Mouse (Mus musculus): Measurements from ENCODE around the gene Ssbp3. TPM values are rescaled to one million over a fixed set of nuclear protein-coding genes. Genes with fewer than 3 reads are reported as not detected.

Ssbp3 gene
- polyA plus RNA-seq, 1 experiment from 2014 or later = 171 TPM

DNA sequence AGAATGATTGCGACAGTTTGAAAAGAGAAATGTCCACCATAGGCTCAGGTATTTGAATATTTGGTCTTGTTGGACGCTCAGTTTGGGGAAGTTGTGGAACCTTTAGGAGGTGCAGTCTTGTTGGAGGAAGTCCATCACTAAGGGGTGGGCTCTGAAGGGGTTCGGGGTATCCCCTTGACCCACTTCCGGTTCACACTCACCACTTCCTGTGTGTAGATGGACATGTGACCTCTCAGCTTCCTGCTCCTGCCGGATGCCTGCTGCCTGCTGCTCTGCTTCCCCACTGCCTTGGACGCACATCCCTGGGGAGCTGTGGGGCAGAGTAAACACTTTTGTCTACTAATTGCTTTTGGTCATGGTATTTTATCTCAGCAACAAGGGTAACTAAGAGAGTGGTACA is 29.4 kb upstream of the Ssbp3 start:
- Histone ChIP-seq H3K27ac (no peak overlapping the region), H3K4me2 (replicated peaks) (no peak overlapping the region), H3K9me3 (peaks cover 4% of the 10 kb centered on the region; the same call in 1 of the 2 replicates), H3K4me3 (no peak overlapping the region), H3K9ac (no peak overlapping the region), H3K27me3 (no peaks in the 10 kb centered on the region), H3K36me3 (no peaks in the 10 kb centered on the region), H3K4me1 (no peaks in the 10 kb centered on the region)
- 86% methylated on average over 6 of the region's 6 CpGs for WGBS
- no peak for ATAC-seq (ENCODE audit: low FRiP score, low read depth)

DNA sequence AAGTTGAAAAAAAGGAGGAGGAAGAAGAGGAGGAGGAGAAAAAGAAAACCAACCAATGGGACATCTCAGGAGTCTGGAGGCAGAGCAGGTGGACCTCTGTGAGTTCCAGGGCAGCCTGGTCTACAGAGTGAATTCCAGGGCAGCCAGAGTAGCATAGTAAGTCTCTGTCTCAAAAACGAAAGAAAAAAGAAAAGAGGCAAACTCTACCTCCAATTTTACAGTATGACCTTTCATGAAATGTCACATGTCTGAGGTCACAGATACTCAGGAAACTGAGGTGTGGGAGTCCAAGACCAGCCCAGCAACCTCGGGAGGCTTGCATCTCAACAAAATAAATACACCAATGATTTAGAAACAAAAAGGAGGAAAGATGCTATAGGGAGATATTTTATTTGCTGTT is 27.4 kb upstream of the Ssbp3 start:
- H3K27ac ChIP-seq = no peak overlapping the region
- no peaks in the 10 kb centered on the region for H3K4me1 ChIP-seq
- ATAC-seq (ENCODE audit: low FRiP score, low read depth) = no peak
- H3K9ac ChIP-seq = no peak overlapping the region
- H3K27me3 ChIP-seq = no peaks in the 10 kb centered on the region
- H3K36me3 ChIP-seq = no peaks in the 10 kb centered on the region
- no peak overlapping the region for H3K4me3 ChIP-seq
- 67% methylated on average over 2 of the region's 2 CpGs for WGBS
- peaks cover 4% of the 10 kb centered on the region; the same call in 1 of the 2 replicates for H3K9me3 ChIP-seq
- no peak overlapping the region for H3K4me2 ChIP-seq (replicated peaks)

DNA sequence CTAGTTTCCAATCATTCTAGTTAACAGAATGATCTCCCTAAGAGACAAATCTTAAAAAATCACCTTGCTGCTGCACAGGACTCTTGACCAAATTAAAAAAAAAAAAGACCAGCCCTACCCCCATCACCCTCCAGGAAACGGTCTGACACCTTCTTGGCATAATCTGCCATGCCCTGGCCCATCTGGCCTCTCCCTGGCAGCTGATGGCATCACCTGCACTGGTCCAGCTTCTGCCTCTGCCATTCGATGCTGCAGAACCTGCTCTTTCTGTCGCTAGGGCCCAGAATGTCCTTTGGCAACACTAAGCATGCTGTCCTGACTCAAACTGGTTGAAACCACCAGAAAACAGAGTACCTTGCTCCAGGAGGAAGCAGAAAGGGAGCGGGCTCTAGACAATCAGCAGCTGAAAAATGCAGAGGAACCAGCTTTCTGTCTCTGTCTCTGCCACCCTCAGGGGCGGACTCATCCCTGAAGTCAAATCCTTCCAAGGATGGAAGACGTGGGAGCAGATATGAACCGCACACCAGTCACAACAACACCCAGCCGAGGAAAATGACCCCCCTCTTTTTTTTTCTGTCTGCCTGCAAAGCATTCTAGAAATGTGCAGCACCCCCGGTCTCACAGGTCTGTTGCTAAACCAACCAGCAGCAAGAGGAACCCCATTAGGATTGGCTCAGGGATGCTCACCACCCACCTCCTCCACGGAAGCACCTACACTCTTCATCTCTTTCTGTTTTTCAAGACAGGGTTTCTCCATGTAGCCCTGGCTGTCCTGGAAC is 24.0 kb upstream of the Ssbp3 start:
- no peaks in the 10 kb centered on the region for H3K4me1 ChIP-seq
- peaks cover 4% of the 10 kb centered on the region; the same call in 1 of the 2 replicates for H3K9me3 ChIP-seq
- H3K27ac ChIP-seq = peak overlapping the region; percentile 49; the same call in 1 of the 2 replicates
- WGBS = 72% methylated on average over 10 of the region's 10 CpGs
- H3K36me3 ChIP-seq = no peaks in the 10 kb centered on the region
- H3K4me2 ChIP-seq (replicated peaks) = no peak overlapping the region
- H3K4me3 ChIP-seq = no peak overlapping the region
- no peak overlapping the region for H3K9ac ChIP-seq
- no peaks in the 10 kb centered on the region for H3K27me3 ChIP-seq
- no peak for ATAC-seq (ENCODE audit: low FRiP score, low read depth)

DNA sequence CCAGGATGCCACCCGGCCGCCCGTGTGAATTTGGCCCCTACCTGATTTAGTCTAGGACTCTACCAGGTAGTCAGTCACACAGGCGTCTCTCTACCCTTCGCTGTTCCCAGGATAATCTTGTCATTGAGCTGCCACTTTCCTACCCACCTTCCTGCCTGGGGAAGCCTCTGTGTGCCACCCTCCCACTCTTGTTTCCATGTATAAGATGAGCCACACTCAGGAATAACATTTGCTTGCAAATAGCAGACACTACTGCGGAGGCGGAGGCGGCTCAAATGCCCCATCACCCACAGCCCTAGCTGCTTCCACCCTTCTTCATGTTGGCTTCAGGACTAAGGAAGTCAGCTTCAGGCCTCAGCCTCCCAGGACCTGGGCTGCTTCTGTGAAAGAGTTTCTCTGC is 14.4 kb upstream of the Ssbp3 start:
- no peak overlapping the region for H3K4me2 ChIP-seq (replicated peaks)
- H3K9ac ChIP-seq = no peak overlapping the region
- H3K27ac ChIP-seq = no peak overlapping the region
- H3K9me3 ChIP-seq = peaks cover 11% of the 10 kb centered on the region
- H3K27me3 ChIP-seq = no peaks in the 10 kb centered on the region
- WGBS = 83% methylated on average over 8 of the region's 8 CpGs
- ATAC-seq (ENCODE audit: low FRiP score, low read depth) = no peak
- H3K36me3 ChIP-seq = no peaks in the 10 kb centered on the region
- no peak overlapping the region for H3K4me3 ChIP-seq
- peaks cover 10% of the 10 kb centered on the region for H3K4me1 ChIP-seq

DNA sequence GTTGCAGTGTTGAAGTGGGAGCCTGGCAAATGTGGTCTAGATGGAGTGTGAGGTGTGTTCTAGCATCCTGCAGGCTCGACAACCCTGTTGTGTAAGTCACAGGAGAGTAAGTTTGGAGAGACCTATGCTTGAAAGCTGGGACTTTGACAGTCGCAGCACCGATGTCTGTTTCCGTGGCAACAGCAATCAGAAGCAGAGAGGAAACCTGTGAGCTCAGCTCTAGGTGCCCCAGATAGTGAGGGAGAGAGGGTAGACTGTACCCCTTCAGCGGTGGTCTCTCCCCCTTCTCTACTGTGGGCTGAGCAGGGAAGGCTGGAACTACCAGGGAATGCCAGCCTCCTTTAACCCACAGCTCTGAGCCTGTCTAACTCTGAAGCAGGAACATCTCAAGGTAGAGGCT is 11.6 kb upstream of the Ssbp3 start:
- Histone ChIP-seq H3K4me3 (no peak overlapping the region), H3K4me1 (peaks cover 11% of the 10 kb centered on the region), H3K27ac (no peak overlapping the region), H3K9me3 (0 out of 2 replicates have a peak, but pooled peaks cover under 1% of the 10 kb centered on the region), H3K27me3 (no peaks in the 10 kb centered on the region), H3K36me3 (no peaks in the 10 kb centered on the region), H3K4me2 (replicated peaks) (no peak overlapping the region), H3K9ac (no peak overlapping the region)
- ATAC-seq (ENCODE audit: low FRiP score, low read depth) = no peak
- WGBS = 54% methylated on average over 5 of the region's 5 CpGs

DNA sequence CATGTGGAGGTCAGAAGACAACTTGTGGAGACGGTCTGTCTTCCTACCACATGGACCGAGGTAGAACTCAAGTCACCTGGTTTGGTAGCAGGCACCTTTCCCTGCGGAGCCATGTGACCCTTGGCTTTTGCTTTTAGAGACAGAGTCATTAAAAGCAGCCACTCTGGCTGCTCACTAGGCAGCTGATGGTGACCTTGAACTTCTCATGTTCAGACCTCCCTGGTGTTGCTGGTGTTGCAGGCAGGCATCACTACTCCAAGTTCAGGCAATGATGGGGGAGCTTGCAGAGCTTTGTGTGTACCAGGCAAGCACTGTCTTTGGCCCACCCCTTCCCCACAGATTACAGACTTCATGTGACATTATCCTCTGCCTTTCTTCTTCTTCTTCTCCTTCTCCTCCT is 11.0 kb upstream of the Ssbp3 start:
- no peak overlapping the region for H3K4me3 ChIP-seq
- WGBS = 59% methylated on average over 3 of the region's 3 CpGs
- no peak overlapping the region for H3K27ac ChIP-seq

DNA sequence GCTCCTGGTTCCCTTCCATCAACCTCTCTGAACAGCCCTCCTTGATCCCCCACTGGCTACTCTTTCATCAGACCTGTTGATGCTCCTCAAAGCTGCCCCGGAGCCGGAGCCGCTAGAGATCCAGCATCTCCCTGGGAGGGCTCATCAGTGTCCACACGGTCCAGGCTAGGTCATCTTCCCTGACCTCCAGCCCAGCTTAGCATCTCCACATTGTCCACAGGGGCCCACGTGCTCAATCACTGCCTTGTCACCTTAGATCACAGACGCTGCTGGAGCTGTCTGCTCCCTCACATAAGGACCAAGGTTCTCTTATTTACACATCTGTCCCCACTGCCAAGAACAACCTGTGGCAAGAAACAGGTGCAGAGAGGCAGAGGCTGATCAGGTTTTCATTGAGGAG is 9.8 kb upstream of the Ssbp3 start:
- WGBS = 33% methylated on average over 6 of the region's 6 CpGs
- Histone ChIP-seq H3K36me3 (no peaks in the 10 kb centered on the region), H3K4me1 (peaks cover 19% of the 10 kb centered on the region), H3K4me2 (replicated peaks) (no peak overlapping the region), H3K27ac (no peak overlapping the region), H3K9me3 (no peaks in the 10 kb centered on the region), H3K4me3 (no peak overlapping the region), H3K9ac (no peak overlapping the region), H3K27me3 (no peaks in the 10 kb centered on the region)
- no peak for ATAC-seq (ENCODE audit: low FRiP score, low read depth)

More for the DNA sequence above, 11.0 kb upstream of the Ssbp3 start:
- no peaks in the 10 kb centered on the region for H3K27me3 ChIP-seq
- H3K4me2 ChIP-seq (replicated peaks) = no peak overlapping the region
- no peak for ATAC-seq (ENCODE audit: low FRiP score, low read depth)
- H3K9me3 ChIP-seq = no peaks in the 10 kb centered on the region
- peaks cover 11% of the 10 kb centered on the region for H3K4me1 ChIP-seq
- no peak overlapping the region for H3K9ac ChIP-seq
- H3K36me3 ChIP-seq = no peaks in the 10 kb centered on the region

DNA sequence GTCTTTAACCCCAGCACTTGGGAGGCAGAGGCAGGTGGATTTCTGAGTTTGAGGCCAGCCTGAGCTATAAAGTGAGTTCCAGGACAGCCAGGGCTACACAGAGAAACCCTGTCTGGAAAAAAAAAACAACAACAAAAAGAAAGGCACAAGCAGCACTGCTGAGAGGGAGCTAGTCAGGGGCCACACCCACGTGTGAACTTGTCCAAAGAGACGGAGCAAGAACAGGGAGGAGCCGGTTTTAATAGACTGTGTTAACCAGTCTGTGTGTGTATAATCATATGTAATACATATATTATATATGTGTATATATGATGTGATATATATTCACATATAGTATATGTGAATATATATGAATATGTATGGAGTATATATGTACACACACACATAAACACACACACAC is 8.9 kb upstream of the Ssbp3 start:
- Histone ChIP-seq H3K4me1 (peaks cover 19% of the 10 kb centered on the region), H3K4me2 (replicated peaks) (no peak overlapping the region), H3K4me3 (no peak overlapping the region), H3K36me3 (no peaks in the 10 kb centered on the region), H3K9me3 (no peaks in the 10 kb centered on the region), H3K27me3 (no peaks in the 10 kb centered on the region), H3K27ac (no peak overlapping the region), H3K9ac (no peak overlapping the region)
- 81% methylated on average over 3 of the region's 3 CpGs for WGBS
- no peak for ATAC-seq (ENCODE audit: low FRiP score, low read depth)

DNA sequence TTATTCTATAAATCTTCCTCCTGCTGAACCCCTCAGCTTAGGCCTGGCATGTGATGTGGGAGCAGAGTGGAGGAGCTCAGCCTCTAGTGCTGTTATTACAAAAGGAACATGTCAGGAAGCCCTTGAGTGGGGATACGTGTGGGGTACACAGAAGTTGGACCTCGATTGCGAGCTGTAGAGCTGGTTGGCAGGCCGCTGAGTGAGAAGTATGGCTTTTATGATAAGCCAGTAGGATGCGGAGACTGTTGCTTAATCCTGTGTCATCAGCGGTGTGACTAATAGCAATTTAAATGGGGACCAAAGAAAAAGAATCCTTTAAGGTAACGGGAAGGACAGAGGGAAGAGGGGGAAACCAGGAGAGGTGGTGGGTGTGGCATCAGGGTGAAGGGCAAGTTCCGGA is 8.3 kb upstream of the Ssbp3 start:
- Histone ChIP-seq H3K9me3 (no peaks in the 10 kb centered on the region), H3K36me3 (no peaks in the 10 kb centered on the region), H3K4me2 (replicated peaks) (no peak overlapping the region), H3K27ac (no peak overlapping the region), H3K4me3 (no peak overlapping the region), H3K9ac (no peak overlapping the region), H3K27me3 (no peaks in the 10 kb centered on the region), H3K4me1 (peaks cover 23% of the 10 kb centered on the region)
- 75% methylated on average over 8 of the region's 8 CpGs for WGBS
- no peak for ATAC-seq (ENCODE audit: low FRiP score, low read depth)

DNA sequence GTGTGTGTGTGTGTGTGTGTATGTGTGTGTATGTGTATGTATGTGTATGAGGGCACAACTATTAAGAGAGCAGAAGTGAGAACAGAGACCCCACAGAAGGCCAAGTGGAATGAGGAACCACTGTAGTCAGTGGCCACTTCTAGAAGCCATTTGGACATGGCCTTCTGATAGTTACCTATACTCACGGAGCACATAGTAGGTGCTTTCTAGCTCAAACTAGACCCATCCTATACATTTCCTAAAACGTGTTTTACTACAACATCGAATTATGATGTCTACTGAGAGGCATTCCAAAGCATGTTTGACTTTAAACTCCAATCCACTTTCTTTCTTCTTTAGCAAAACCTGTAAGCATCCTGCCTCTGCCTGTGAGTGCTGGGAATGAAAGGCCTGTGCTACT is 4.6 kb upstream of the Ssbp3 start:
- Histone ChIP-seq H3K36me3 (no peaks in the 10 kb centered on the region), H3K4me3 (no peak overlapping the region), H3K27me3 (no peaks in the 10 kb centered on the region), H3K9me3 (no peaks in the 10 kb centered on the region), H3K4me1 (peaks cover 43% of the 10 kb centered on the region), H3K9ac (no peak overlapping the region), H3K27ac (no peak overlapping the region), H3K4me2 (replicated peaks) (no peak overlapping the region)
- WGBS = 95% methylated on average over 3 of the region's 3 CpGs
- no peak for ATAC-seq (ENCODE audit: low FRiP score, low read depth)

DNA sequence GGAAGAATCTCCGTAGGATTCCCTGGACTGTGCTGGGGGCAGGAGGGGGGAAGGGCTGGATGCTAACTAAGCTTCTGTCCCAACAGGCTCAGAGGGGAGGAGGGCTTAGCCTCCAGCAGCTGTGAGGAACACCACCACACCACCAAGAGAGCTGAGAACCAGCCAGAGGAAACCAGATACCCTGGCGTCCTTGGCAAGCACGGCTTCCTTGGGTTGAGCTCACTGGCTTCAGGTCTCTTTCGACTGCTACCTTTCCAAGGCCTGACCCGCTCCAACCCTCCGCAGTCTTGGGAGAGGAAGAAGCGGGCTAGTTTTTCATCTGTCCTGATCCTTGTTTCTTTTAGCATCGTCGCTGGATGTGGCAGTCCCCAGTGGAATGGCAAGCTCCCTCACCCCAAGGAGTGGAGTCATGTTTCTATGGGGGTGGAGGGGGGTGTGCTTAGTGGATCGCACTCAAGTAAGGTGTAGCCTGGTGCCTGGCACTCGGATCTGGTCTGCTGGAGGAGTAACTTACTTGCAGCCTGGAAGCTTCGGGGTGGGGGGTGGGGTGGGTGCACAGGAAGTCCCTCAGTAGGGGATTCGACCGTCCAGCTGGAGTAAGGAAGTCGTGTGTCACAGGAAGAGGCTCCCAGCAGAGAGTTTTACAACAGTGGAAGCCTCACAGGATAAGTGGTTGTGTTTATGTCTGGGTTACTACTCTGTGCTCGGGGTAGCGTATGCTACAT is 2.6 kb upstream of the Ssbp3 start:
- no peaks in the 10 kb centered on the region for H3K27me3 ChIP-seq
- ATAC-seq (ENCODE audit: low FRiP score, low read depth) = peak; percentile 42
- peak overlapping the region; percentile 99 for H3K27ac ChIP-seq
- peak overlapping the region; percentile 17 for H3K4me3 ChIP-seq
- 5% methylated on average over 17 of the region's 17 CpGs for WGBS
- peak overlapping the region; percentile 54 for H3K9ac ChIP-seq
- no peaks in the 10 kb centered on the region for H3K9me3 ChIP-seq
- H3K4me2 ChIP-seq (replicated peaks) = peak overlapping the region; percentile 95
- H3K36me3 ChIP-seq = no peaks in the 10 kb centered on the region
- H3K4me1 ChIP-seq = peaks cover 41% of the 10 kb centered on the region

DNA sequence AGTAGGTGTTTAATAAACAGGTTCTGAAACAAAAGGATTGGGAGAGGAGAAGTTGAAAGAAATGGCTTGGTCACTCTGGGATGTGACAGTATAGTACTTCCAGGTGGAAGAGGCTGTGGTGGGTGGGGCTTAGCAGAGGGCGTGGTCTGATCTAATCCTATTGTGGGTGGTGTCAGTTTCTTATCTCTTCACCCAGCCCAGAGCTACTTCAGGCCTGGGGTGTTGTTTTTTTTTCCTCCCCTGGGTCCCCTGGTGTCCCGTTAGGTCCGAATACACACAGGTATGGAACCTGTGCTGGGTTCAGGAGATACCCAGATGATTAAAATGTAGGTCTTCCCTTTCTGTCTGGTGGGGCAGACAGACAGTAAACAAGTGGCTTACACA is 2.1 kb upstream of the Ssbp3 start:
- Histone ChIP-seq H3K9ac (no peak overlapping the region), H3K27me3 (no peaks in the 10 kb centered on the region), H3K9me3 (no peaks in the 10 kb centered on the region), H3K36me3 (peaks cover 4% of the 10 kb centered on the region), H3K27ac (peak overlapping the region; percentile 99), H3K4me2 (replicated peaks) (peak overlapping the region; percentile 95), H3K4me1 (peaks cover 47% of the 10 kb centered on the region), H3K4me3 (peak overlapping the region; percentile 17; the same call in 1 of the 2 replicates)
- ATAC-seq (ENCODE audit: low FRiP score, low read depth) = no peak
- 31% methylated on average over 3 of the region's 3 CpGs for WGBS

All from limb, embryonic 13.5 days (tissue).